Mouse (Mus musculus) liver, embryonic 14.5 days (tissue): ENCODE measurements around the gene Trir. TPM values are rescaled to one million over a fixed set of nuclear protein-coding genes. Genes with fewer than 3 reads are reported as not detected.

ENCODE experiments used
- ATAC-seq: fragments of 200-750 bp; cut with Nextera tagmentation; 2 replicates; pipeline ENCODE4 v1.8.0; 2017; ENCODE audit warnings: moderate number of reproducible peaks, mild to moderate bottlenecking, moderate library complexity; ENCODE audit not compliant: insufficient read depth
- DNase-seq, 3 experiments: peaks; one replicate each; pipeline ENCODE4 v3.0.0-alpha.2; 2012 to 2013; ENCODE audit warnings: low read depth in 3 of 3, low spot score in 3 of 3
- H3K27ac ChIP-seq: fragments of 300-500 bp; sonication (generic); 2 replicates; pipeline ENCODE4 v1.5.1; 2014; ENCODE audit warnings: moderate library complexity, mild to moderate bottlenecking, control low read depth, inconsistent platforms
- H3K27me3 ChIP-seq: fragments of 300-500 bp; sonication (generic); 2 replicates; pipeline ENCODE4 v1.6.1; 2014; ENCODE audit warnings: mild to moderate bottlenecking, low read length, moderate library complexity; ENCODE audit not compliant: control insufficient read depth, insufficient read depth
- H3K36me3 ChIP-seq: fragments of 300-500 bp; sonication (generic); replicated peaks from 2 replicates; pipeline ENCODE4 v1.6.1; 2014; ENCODE audit warnings: low read depth; ENCODE audit not compliant: control insufficient read depth, insufficient read depth
- H3K4me1 ChIP-seq, 2 experiments: fragments of 200-500 bp in 1 of 2; fragments of 300-500 bp in 1 of 2; sonication (generic) in 1 of 2; replicated peaks; 2 replicates each; pipeline ENCODE4 v1.6.1; 2012 to 2014; ENCODE audit warnings: antibody characterized with exemption in 1 of 2, inconsistent platforms in 1 of 2, low read length in 1 of 2; ENCODE audit not compliant: control insufficient read depth in 2 of 2, insufficient read depth in 2 of 2
- H3K4me2 ChIP-seq: fragments of 300-500 bp; sonication (generic); 2 replicates; pipeline ENCODE4 v1.6.1; 2014; ENCODE audit warnings: low read depth, mild to moderate bottlenecking, control low read depth, moderate library complexity
- H3K4me3 ChIP-seq, 2 experiments: fragments of 200-500 bp in 1 of 2; fragments of 300-500 bp in 1 of 2; sonication (generic) in 1 of 2; 2 replicates each; pipeline ENCODE4 v1.5.1; 2012 to 2014; ENCODE audit warnings: low read depth in 2 of 2, low read length in 2 of 2, mild to moderate bottlenecking in 2 of 2, control low read depth in 1 of 2, inconsistent platforms in 1 of 2, moderate library complexity in 1 of 2; ENCODE audit not compliant: insufficient read depth in 1 of 2
- H3K9ac ChIP-seq: fragments of 300-500 bp; sonication (generic); replicated peaks from 2 replicates; pipeline ENCODE4 v1.6.1; 2014; ENCODE audit warnings: mild to moderate bottlenecking, control low read depth, moderate library complexity
- H3K9me3 ChIP-seq: fragments of 300-500 bp; sonication (generic); 2 replicates; pipeline ENCODE4 v1.6.1; 2016; ENCODE audit warnings: low read length, mixed read lengths; ENCODE audit not compliant: control insufficient read depth
- CTCF ChIP-seq: IDR thresholded peaks from 2 replicates; pipeline ENCODE4 v1.5.1; 2016; ENCODE audit warnings: antibody characterized with exemption, low read depth, control low read depth
- EP300 ChIP-seq: IDR thresholded peaks from 2 replicates; pipeline ENCODE4 v1.6.1; 2016; ENCODE audit warnings: antibody characterized with exemption, low read depth
- WGBS: fragments of 180-500 bp; shearing (Covaris S2); extraction: QIAGEN DNeasy Blood & Tissue Kit; methylation state at CpG from one replicate; pipeline ENCODE4 v1.1.7; 2014; ENCODE audit not compliant: insufficient replicate concordance; 5-methylcytosine and 5-hydroxymethylcytosine counted together
- polyA plus RNA-seq, 2 experiments: library from polyadenylated mRNA; depleted of rRNA in 1 of 2; stranded (reverse) in 1 of 2; unstranded in 1 of 2; fragments of >200 nt; fragmentation: Nextera tagmentation in 1 of 2; extraction: Ambion mirVana in 1 of 2; gene quantifications; 2 replicates each; pipeline versions ENCODE4 v1.2.1 to v1.2.3; 2012 to 2014

The Trir gene
- polyA plus RNA-seq, 2 experiments: 84.4 to 100 TPM

DNA sequence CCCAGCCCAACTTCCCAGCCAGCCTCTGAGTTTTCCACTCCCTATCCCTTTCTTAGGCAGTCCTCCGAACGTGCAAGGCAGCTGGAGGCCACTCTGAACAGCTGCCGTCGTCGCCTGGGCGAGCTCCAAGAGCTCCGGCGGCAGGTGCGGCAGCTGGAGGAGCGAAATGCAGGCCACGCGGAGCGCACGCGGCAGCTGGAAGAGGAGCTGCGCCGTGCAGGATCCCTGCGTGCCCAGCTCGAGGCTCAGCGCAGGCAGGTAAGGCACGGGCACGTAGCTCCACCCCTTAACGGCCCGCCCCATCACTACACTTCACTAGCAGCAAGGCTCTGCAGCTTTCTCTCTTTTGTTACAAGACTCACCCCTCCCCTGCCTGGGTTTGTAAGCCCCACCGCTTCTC, 30.9 kb upstream of the Trir start:
- H3K27ac ChIP-seq: no peak overlapping the region
- H3K27me3 ChIP-seq: no peaks in the 10 kb centered on the region
- peaks cover 5 to 11% of the 10 kb centered on the region in 2 experiments for H3K4me1 ChIP-seq
- no peak overlapping the region for H3K4me3 ChIP-seq
- WGBS: 59% methylated on average over 25 of the region's 25 CpGs
- no peaks in the 10 kb centered on the region for H3K36me3 ChIP-seq
- TF ChIP-seq CTCF (no peak), EP300 (no peak)
- ATAC-seq (no peak), DNase-seq (no peak)
- no peak overlapping the region for H3K9ac ChIP-seq
- H3K9me3 ChIP-seq: no peaks in the 10 kb centered on the region
- H3K4me2 ChIP-seq: no peak overlapping the region

- no peak for TF ChIP-seq CTCF
- TF ChIP-seq EP300: no peak
- ATAC-seq: no peak
Measured at GRCm38 (mm10) chr8:84996978-84997377, 29.6 kb upstream of the Trir start.

GRCm38 (mm10) chr8:84997649-84998295, 28.9 kb upstream of the Trir start:
- H3K4me3 ChIP-seq: no peak overlapping the region
- peak; percentile 81 for ATAC-seq
- H3K4me1 ChIP-seq: peaks cover 0 to 4% of the 10 kb centered on the region in 2 experiments; a peak in 2 of 4 replicates
- TF ChIP-seq CTCF (peak; percentile 99), EP300 (no peak)
- DNase-seq: peak in 1 of 3 experiments; percentile 73
- WGBS: 4% methylated on average over 19 of the region's 19 CpGs
- H3K9me3 ChIP-seq: no peaks in the 10 kb centered on the region
- no peak overlapping the region for H3K9ac ChIP-seq
- H3K4me2 ChIP-seq: 0 out of 2 replicates have a peak overlapping the region, but pooled peaks have one; percentile 7
- H3K27ac ChIP-seq: no peak overlapping the region
- H3K36me3 ChIP-seq: no peaks in the 10 kb centered on the region
- H3K27me3 ChIP-seq: no peaks in the 10 kb centered on the region

More at GRCm38 (mm10) chr8:84996978-84997377, 29.6 kb upstream of the Trir start:
- H3K36me3 ChIP-seq: no peaks in the 10 kb centered on the region
- whole genome bisulfite sequencing: 74% methylated on average over 5 of the region's 5 CpGs
- H3K9me3 ChIP-seq: no peaks in the 10 kb centered on the region
- no peak overlapping the region for H3K27ac ChIP-seq
- no peak overlapping the region for H3K4me2 ChIP-seq
- H3K4me3 ChIP-seq: no peak overlapping the region
- no peak for DNase-seq
- no peaks in the 10 kb centered on the region for H3K27me3 ChIP-seq
- H3K4me1 ChIP-seq: peaks cover 0 to 4% of the 10 kb centered on the region in 2 experiments; a peak in 2 of 4 replicates
- no peak overlapping the region for H3K9ac ChIP-seq

- no peaks in the 10 kb centered on the region for H3K9me3 ChIP-seq
- no peaks in the 10 kb centered on the region for H3K36me3 ChIP-seq
- TF ChIP-seq CTCF: peak; percentile 86
- TF ChIP-seq EP300: no peak
- no peaks in the 10 kb centered on the region for H3K4me1 ChIP-seq
- no peak overlapping the region for H3K4me2 ChIP-seq
- ATAC-seq: no peak
- H3K27me3 ChIP-seq: peaks cover 29% of the 10 kb centered on the region
- no peak overlapping the region for H3K27ac ChIP-seq
- no peak overlapping the region for H3K9ac ChIP-seq
- 24% methylated on average over 23 of the region's 25 CpGs for WGBS
- DNase-seq: no peak
- no peak overlapping the region for H3K4me3 ChIP-seq
Measured at GRCm38 (mm10) chr8:85007686-85008085, 18.9 kb upstream of the Trir start.

DNA sequence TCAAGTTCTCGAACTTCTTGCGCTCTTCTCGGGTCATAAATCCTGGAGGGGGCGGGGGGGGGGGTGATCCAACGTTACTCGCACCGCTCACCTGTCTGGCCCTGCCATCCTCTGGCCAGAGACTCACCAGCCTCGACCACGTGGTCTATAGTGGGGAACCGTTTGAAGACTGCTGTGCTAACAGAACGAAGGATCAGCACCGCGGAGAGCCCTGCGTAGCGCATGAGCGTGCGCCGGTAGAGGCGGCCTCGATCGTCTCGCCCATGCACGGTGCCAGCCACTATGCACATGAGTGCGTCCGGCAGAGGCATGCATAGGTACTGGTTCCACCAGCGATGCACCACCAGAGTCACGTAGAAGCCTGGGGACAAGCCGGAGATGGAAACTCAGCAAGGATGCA, 15.4 kb upstream of the Trir start:
- Histone ChIP-seq H3K27ac (no peak overlapping the region), H3K36me3 (no peaks in the 10 kb centered on the region), H3K9ac (no peak overlapping the region), H3K4me3 (no peak overlapping the region), H3K9me3 (no peaks in the 10 kb centered on the region), H3K4me1 (no peaks in the 10 kb centered on the region), H3K4me2 (no peak overlapping the region), H3K27me3 (peaks cover 44% of the 10 kb centered on the region)
- WGBS: 14% methylated on average over 28 of the region's 28 CpGs
- DNase-seq (no peak), ATAC-seq (no peak)
- no peak for TF ChIP-seq EP300
- TF ChIP-seq CTCF: no peak
